Mouse (Mus musculus) right cerebral cortex, postnatal 25 days (tissue): Measurements from ENCODE around the gene Hcls1.

Source experiments
- DNase-seq: peaks from one replicate; pipeline ENCODE4 v3.0.0; 2022

Gene Hcls1

DNA sequence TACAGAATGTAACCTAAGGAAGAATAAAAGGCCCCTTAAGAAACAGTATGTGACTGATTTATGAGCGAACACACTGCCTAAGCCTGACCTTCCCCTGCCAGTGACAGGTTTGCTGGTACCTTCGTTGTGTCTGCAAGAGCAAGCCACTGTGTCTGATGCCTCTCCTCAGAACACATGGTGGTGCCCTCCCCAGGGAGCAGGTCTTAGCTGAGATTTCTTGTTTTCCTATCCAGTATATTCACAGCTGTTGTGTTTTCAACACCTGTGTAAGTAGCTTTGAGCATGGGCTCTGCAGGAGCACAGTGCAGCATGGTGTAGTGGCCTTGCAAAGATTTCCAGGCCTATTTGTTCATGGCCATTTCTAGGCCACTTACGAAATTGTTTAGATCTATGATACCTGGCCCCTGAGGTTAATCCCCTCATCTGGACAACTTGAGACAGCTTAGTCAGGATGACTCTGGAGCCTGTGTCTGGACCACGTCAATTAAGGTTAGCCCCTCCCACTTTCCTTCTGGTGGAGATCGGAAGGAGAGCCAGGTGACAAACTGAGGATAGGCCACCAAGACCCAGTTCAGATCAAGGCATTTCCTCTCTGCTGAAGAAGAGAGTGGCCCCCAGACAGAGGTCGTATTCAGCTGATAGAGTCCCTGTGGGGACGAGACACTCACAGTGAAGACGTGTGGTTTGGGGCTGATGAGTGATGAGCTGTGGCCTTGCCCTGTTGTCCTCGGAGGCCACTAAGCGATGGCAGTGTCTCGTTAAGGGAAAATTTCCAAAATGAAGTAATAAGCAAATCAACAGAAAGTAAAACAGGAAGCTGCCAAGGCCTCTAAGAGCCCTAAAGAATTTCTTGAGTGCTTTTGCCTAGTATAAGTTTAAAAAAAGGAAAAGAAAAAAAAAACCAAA is 4.3 kb upstream of the Hcls1 start:
- no peak for DNase-seq

DNA sequence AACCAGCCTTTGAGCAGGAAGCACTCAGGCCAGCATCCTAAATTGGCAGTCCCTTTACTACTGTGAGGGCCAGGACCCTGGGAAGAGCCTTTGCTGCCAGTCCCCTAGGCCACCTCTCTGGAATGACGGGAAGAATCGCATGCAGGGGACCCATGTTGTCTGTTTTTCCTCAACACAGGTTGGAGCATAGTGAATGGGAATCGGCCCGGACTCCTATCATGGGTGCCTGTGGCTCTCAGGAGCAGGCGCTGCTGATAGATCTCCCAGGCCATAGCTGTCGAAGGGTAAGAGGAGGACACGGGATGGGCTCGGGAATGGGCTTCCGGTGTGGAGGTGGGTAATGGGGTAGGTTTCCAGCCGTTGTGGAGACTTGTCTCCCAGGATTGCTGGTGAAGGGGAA is 3.4 kb upstream of the Hcls1 start:
- no peak for DNase-seq

DNA sequence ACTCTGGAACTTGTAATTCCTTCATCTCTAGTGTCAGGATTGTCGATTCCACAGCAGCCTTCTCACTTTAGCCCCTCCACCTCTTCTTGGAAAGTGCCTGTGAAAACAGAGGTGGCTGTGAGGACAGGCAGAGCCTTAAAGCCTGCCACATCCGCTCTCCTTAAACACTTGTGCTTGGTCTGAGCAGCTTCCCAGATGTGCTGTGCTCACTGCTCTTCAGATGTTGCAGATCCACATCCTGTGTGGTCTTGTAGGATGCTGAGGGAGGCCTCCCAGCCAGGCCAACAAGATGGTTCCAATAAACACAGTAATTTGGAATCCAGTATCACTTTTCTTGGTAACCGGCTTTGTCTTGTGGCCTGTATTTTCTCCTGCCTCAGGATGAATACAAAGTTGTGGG is 2.8 kb upstream of the Hcls1 start:
- no peak for DNase-seq

DNA sequence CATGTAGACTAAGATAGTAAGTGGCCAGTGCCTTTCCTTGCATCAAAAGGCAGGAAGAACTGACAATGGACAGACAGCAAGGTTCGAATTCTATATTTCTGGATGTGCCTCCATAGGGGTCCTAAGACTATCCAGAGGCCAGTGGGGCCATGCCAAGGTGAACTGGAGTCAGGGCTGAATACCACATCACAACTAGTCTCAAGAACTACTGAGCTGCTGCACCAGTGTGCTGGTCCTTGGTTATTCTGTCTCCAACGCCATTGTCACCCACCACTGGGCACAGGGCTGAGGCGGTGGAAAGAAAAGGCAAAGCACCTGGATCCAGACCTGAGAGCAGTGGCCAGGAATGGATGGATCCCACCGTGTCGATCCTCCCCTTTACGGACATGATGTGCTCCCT is 2.2 kb upstream of the Hcls1 start:
- DNase-seq: no peak

DNA sequence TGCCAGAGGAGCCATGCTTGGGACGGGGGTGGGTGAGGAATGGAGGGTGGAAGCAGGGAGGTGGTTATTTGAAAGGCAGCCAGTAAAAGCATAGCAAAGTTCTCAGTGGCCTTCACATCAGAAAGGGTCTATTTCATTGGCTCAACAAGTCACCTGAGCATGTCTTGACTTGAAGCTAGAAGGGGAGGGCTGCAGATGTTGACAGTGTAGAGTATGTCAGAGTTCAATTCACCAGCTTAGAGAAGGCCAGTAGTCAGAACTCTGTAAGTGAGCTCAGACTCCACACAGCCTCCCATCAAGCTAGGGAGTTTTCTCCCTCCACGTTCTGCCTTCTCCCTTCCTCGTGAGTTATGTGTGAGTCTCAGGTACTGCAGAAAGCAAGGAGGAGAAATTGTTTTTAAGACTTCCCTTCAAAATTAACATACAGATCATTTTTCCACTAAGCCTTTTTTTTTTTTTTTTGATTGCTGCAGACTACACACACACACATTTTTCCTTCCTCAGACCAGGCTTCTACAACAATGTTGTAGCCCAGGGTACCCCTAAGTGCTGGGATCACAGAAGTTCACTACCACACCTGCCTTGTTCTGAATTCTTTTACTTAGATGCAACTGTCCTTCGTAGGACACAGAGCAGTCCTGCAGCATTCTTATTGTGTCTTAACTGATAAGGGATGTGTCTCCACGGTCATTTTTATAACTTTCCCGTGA is 497 bp upstream of the Hcls1 start:
- no peak for DNase-seq

DNA sequence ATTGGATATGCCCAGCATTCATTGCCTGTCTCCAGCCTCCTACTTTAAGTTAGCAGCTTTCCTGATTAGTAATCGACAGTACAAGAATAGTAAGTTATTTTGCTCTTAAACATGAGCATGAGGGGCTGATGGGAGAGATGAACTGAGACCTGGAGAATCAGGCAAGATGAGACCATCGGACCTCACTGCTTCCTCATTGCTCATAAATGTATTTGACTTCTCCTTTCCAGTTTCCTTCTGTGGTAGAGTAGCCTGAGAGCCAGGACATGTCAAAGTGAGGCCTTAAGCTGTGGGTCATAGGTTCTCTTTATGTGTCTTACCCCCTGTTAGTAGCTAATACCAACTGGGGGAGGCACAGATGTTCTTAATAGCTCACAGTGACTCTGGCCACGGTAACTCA is 1.0 kb downstream of the Hcls1 start:
- no peak for DNase-seq

DNA sequence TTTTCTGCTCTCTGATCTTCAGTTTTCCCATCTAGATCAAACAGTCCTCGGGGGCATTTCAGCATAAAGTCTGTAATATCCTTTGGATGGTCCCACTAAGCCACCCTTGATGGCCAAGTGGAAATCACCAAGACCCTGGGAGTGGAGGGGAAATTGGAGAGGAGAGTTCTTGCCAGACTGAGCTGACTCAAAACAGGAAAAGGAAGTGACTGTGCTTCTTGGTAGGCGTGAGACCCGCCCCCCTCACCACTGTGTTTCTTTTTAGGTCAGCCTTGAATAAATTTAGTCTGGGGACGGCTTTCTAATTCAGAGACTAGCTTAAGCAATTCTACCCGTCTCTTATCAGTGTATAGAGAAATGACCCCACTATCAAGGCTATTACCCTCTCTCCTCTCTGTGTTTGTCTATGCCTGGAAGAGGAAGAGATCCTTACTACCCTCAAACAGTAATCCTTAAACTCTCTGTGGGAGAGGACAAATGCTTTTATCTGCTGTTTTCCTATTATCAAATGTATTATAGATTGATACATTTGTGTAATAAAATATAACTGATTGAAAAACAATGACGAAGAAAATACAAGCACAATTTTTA is 6.4 kb downstream of the Hcls1 start:
- no peak for DNase-seq

DNA sequence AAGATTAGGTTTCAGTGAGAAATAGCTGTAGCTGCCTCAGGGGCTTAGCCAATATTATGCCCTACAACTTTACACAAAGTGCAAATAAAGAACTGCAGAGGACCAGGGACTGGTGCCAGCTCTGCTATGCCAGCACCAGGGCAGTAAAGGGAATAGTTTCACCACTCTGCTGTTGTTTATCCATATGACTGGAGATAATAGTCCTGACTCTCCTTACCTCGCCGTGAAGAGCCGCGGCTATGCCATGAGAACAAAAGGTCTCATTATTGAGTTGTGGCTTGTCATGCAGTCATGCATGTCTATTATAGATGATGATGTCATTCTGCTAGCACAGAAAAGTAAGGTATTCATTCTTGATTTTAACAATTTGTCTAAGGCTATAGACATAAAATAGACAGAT is 7.1 kb downstream of the Hcls1 start:
- no peak for DNase-seq

DNA sequence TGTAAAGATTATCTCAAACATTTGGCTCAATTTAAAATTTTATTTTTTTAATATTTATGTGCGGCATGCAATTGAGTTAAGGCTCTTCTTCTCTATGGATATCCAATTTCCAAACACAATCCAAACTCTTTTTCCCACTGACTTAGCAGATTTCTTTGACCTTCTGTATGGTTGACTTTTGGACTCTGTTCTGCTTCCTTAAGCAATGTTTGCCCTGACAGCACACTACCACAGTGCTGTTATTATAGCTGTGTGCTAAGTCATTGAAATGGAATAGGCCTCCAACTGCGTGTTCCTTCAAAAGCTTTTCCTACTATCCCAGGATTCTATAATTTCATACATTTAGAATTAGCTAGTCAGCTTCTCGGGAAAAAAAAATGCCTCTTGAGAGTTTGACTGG is 8.8 kb downstream of the Hcls1 start:
- DNase-seq: no peak

DNA sequence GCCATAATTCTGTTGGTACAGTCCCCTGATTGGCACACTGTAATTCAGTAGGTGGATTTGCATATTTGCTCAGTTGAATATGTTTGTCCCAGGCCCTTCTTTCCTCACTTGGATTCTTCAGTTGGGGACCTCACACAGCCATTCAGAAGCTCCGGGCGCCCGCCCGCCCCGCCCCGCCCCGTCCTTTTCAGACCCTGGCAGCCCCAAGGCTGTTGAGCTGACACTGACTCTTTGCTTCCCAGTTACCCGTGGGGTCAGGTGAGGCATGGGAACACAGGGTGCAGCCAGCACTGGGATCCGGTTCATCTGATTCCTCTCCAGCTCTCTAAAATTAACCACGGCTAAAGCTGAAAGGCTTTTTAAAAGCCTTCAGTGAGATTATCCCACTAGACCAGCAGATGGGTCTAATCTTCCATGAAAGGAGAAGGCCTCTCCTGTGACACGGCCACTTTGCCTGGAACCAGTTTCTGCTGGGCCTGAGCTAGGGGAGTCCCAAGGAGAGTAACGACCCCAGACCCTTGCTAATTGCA is 10.2 kb downstream of the Hcls1 start:
- DNase-seq: no peak

DNA sequence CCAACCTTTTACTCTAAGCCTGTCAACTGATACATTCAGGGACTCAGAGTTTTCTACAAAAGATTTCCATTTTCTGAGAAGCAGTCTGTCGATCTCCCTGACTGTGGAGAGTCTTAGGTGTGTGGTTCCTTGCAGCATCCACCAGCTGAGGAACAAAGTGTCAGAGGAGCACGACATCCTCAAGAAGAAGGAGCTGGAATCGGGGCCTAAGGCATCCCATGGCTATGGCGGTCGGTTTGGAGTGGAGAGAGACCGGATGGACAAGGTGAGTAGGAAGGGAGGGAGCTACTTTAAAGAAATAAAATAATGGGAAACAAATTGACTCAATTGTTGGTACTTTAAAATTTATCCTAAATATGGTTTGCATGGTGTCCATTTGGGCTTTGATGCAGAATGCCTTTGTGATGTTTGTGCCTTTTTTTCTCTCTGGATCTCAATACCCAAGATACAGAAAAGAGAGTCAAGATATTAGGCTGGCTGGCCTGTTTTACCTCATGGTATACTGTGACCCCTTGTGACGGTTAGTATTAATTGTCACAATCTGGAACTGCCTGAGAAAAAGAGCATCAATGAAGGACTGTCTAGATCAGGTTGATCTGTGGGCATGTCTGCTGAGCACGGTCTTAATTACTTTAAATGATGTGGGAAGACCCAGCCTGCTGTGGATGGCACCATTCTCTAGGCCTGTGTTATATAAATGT is 11.8 kb downstream of the Hcls1 start:
- no peak for DNase-seq

DNA sequence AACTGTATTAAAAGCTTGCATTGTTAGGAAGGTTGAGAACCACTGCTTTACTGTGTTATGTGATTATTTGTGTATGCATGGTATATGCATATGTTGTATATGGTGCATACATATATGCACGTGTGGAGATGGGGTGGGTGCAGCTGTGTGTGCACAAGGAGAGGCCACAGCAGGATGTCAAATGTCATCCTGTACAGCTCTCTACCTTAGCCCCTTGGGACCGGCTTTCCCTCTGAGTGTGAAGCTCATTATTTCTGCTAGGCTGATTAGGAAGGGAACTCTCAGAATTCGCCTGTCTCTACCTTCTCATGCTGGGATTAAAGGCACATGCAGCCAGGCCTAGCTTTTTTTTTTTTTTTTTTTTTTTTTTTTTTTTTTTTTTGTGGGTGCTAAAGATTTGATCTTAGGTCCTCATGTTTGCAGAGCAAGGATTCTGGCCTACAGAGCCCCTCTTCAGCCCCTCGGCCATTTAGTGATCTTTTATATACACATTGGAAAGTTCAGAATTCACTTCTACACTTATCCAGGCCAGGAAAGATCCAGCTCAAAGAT is 12.9 kb downstream of the Hcls1 start:
- DNase-seq: no peak

DNA sequence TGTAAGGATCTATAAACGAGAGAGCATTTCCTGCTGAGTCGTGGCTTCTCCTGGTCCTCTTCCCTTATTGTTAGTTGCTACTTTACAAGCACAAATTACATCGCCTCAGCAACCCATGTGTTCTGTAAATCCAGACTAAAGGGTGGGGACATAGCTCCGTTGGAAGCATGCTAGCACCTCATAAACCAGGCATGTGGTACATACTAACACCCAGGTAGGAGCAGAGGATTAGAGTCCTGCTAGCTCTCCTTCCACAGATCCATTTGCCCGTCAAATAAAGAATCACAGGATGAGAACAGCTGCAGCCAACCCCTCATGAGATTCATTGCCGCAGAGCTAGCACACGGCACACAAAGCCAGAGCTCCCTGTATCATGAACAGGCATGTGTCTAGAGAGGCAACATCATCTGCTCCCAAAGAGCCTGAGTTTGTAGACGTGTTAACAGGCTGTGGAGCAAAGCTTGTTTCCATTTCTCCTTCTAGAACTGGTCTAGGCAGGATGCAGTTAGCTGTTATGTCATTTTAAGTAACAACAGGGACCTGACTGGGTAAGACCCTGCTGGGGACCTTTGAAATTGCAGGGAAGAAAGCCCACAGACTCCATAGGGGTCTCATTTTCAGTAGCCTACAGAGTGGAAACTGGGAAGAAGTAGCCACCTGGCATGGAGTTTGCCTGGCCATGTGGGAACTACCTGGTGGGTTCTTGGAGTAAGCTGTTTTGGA is 15.0 kb downstream of the Hcls1 start:
- no peak for DNase-seq

DNA sequence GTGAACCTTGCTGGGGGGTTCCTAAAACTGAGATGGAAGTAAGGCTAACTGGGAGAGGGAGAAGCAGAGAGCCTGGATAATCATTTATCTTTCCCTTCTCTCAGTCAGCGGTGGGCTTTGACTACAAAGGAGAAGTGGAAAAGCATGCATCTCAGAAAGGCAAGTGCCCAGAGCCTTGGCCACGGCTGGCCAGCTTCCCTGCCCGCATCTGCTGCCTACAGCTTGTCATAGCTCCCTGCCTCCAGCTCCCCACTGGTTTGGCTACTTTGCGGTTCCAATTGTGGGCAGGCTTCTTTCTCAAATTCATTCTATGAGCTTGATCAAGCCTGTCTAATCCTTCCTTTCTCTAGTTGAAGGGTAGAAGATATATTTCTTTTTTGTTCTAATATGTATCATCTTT is 16.2 kb downstream of the Hcls1 start:
- DNase-seq: no peak

DNA sequence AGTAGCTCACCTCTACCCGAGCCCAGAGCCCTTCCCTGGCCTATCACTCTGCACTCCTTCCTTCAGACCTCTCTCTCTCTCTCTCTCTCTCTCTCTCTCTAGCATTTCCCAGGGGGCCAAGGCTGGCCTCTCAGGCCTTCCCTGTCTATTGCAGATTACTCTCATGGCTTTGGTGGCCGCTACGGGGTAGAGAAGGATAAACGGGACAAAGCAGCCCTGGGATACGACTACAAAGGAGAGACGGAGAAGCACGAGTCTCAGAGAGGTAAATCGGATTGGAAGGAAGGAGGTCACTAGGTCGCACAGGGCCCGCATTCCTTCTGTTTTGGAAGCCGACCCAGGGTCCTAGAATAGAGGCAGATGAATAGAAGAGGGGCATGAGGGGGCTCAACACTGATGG is 20.3 kb downstream of the Hcls1 start:
- DNase-seq: no peak

DNA sequence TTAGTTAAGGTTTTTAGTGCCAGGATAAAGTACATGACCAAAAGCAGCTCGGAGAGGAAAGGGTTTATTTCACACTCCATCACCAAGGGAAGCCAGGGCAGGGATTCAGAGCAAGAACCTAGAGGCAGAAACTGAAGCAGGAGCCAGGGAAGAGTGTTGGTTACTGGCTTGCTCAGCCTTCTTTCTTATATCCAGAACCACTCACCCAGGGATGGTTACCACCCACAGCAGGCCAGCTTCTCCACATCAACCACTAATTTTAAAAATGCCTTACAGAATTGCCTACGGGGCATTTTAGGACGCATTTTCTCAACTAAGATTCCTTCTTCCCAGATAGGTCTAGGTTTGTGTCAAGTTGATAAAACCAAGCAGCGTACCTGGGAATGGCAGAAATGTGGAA is 28.6 kb downstream of the Hcls1 start:
- DNase-seq: no peak

DNA sequence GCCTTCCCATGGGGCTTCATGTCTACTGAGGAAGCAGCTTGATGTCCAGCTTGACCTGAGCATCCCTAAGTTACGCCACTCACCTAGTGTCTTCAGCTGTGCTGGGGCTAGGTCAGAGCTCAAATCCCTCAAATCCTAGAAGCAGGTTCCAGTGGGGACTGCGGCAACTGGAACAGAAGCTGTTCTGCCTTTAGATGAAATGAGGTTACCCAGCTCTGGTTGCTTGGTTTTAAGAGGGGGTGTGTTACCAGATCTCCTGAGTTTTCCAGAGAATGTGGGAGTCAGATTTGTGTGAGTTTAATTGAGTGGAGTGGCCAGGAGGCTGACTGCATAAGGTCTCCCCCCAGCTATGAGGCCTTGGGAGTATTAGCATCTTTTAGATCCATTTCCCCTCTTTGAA is 44.3 kb downstream of the Hcls1 start:
- DNase-seq: no peak

DNA sequence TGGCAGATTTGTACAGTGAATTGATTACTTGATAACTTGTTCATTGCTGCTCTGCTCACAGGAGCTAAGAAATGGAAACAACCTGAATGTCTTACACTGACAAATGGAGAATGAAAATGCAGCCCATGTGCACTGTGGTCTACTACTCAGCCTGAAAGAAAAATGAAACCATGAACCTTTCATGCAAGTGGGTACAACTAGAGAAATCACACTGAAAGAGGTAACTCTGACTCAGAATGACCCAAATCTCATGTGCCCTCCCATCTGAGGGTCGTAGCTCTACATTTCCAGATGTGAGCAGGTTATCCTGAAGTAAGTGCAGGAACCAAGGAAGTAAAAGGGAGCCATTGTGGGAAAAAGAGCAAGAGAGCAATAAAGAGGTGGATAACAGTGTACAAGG is 49.0 kb downstream of the Hcls1 start:
- DNase-seq: no peak

DNA sequence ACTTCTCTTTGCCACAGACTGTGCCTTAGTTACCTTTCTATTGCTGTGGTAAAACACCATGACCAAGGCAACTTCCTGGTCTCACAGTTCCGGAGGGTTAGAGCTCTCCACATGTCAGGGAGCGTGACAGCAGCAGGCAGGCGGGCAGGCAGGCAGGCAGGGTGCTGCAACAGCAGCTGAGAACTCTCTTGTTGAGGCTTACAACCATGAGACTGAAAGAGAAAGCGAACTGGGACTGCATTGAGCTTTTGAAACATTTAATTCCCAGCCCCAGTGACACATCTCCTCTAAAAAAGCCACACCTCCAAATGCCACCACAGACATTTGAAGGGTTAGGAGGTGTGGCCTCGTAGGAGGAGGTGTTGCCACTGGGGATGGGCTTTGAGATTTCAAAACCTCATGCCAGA is 50.9 kb downstream of the Hcls1 start:
- no peak for DNase-seq

DNA sequence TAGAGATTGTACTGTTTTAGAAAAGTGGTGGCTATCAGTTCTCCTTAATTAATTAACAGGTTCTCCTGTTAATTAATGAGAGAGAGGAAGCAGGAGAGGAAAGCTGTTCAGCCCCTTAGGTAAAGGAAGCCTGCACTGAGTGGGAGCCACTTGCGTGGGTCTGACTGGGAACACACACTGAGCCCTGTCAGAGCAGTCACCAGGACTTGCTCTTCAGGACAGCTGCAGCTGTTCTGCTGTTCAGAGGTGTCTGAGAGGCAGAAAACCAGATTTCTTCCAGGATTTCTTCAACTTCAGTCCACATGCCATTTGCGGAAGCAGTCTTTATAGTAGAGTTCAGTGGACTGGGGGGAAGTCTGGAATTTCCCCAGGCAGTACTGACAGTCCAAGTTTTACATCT is 52.6 kb downstream of the Hcls1 start:
- no peak for DNase-seq

DNA sequence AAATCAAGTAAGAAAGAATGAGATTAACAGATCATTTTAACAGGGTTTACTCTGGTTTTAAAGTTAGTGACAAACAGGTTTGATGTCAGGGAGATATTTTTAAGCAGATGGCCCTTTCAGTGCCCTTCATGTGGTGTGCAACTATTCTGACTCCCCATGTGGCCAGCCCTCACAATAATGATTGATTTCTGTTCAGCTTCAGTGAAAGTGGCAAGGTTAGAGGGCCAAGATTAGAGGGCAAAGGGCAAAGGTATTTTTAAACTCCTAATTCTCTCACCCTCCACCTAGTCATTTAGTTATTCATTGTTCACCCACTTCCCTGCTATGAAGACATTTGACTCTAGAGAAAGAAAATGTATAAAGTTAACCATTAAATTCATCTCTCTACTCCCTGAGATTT is 53.3 kb downstream of the Hcls1 start:
- DNase-seq: no peak

DNA sequence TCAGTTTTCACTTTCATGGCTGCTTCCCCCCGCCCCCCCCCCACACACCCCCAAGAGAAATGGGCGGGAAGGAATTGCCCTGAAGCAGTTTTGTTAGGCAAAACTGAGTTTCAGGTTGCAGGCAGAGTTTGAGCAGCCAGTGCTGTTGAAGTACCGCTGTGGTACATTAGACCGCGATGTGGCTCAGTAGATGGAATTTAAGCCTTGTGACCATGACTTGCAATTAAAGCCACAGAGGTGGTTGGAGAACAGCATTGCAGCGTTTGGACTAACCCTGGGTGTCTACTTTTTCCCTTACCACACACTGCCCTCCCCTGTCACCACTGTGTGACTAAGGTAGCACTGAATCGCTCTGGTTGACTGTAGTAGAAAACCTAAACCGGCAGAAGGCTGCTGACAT is 54.7 kb downstream of the Hcls1 start:
- DNase-seq: no peak
